Mouse (Mus musculus) hindbrain, postnatal 0 days (tissue): ENCODE data around the gene Gm12216. TPM values are rescaled to one million over a fixed set of nuclear protein-coding genes. Genes with fewer than 3 reads are reported as not detected.
A peak's percentile ranks its signal among the peaks of the same experiment; 100 is the strongest.

Experiments used
- ATAC-seq: fragments of 200-750 bp; cut with Nextera tagmentation; 2 replicates; pipeline ENCODE4 v1.8.0; 2017; ENCODE audit warnings: mild to moderate bottlenecking, moderate TSS enrichment, moderate library complexity
- DNase-seq: peaks from one replicate; pipeline ENCODE4 v3.0.0-alpha.2; 2015; ENCODE audit warnings: low spot score
- H3K27ac ChIP-seq: fragments of 300-500 bp; sonication (generic); 2 replicates; pipeline ENCODE4 v1.5.1; 2014; ENCODE audit warnings: mild to moderate bottlenecking
- H3K27me3 ChIP-seq: fragments of 300-500 bp; sonication (generic); 2 replicates; pipeline ENCODE4 v1.6.1; 2014; ENCODE audit warnings: low read length, mixed read lengths; ENCODE audit not compliant: insufficient read depth
- H3K36me3 ChIP-seq: fragments of 300-500 bp; sonication (generic); 2 replicates; pipeline ENCODE4 v1.6.1; 2014; ENCODE audit warnings: low read length, mixed read lengths; ENCODE audit not compliant: insufficient read depth
- H3K4me1 ChIP-seq: fragments of 300-500 bp; sonication (generic); 2 replicates; pipeline ENCODE4 v1.6.1; 2014; ENCODE audit warnings: antibody characterized with exemption, low read length, mixed read lengths; ENCODE audit not compliant: insufficient read depth
- H3K4me2 ChIP-seq: fragments of 300-500 bp; sonication (generic); 2 replicates; pipeline ENCODE4 v1.6.1; 2014; ENCODE audit warnings: low read depth, mild to moderate bottlenecking, low read length, moderate library complexity, mixed read lengths
- H3K4me3 ChIP-seq: fragments of 300-500 bp; sonication (generic); 2 replicates; pipeline ENCODE4 v1.5.1; 2014; ENCODE audit warnings: low read length
- H3K9ac ChIP-seq: fragments of 300-500 bp; sonication (generic); replicated peaks from 2 replicates; pipeline ENCODE4 v1.6.1; 2014; ENCODE audit warnings: mild to moderate bottlenecking, low read length, moderate library complexity, mixed read lengths
- H3K9me3 ChIP-seq: fragments of 300-500 bp; sonication (generic); 2 replicates; pipeline ENCODE4 v1.6.1; 2016; ENCODE audit warnings: low read length, mixed read lengths
- CTCF ChIP-seq: IDR thresholded peaks from 2 replicates; pipeline ENCODE4 v1.5.1; 2016; ENCODE audit warnings: antibody characterized with exemption, control low read depth, low read depth
- WGBS: fragments of 180-500 bp; shearing (Covaris S2); extraction: QIAGEN DNeasy Blood & Tissue Kit; methylation state at CpG from one replicate; pipeline ENCODE4 v1.1.7; 2014; 5-methylcytosine and 5-hydroxymethylcytosine counted together
- polyA plus RNA-seq: library from polyadenylated mRNA; unstranded; fragments of >200 nt; fragmentation: Nextera tagmentation; extraction: Ambion mirVana; gene quantifications from 2 replicates; pipeline ENCODE4 v1.2.1, GENCODE M21; 2015
- total RNA-seq: library from RNA; depleted of rRNA; stranded (reverse); fragments of >200 nt; gene quantifications from 2 replicates; pipeline ENCODE4 v1.2.3, GENCODE M21; 2014

Gene Gm12216
- total and polyA plus RNA-seq, 2 experiments from 2014 or later: 1.2 TPM; not detected in 1

DNA sequence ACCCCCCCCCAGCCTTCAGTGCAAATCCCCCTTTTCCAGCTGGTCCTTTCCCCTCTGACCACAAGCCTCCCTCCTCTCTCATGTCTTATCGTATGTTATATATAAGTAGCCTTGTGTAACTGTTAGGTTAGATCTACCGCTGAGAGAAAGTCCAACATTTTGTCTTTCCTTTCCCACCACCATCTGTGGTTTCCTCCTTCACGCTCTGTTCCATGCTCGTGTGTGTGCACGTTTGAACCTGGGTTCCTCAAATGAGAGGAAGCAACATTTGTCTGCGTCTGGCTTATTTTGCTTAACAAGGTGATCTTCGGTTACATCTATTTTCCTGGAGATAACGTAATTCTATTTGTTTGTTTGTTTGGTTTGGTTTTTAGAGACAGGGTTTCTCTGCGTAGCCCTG, 111.1 kb downstream of the Gm12216 start:
- 96% methylated on average over 9 of the region's 9 CpGs for WGBS
- TF ChIP-seq CTCF: no peak
- Histone ChIP-seq H3K9ac (no peak overlapping the region), H3K27ac (no peak overlapping the region), H3K9me3 (no peaks in the 10 kb centered on the region), H3K36me3 (no peaks in the 10 kb centered on the region), H3K4me3 (no peak overlapping the region), H3K4me1 (no peaks in the 10 kb centered on the region), H3K4me2 (no peak overlapping the region), H3K27me3 (no peaks in the 10 kb centered on the region)
- no peak for ATAC-seq
- no peak for DNase-seq

GRCm38 (mm10) chr11:53745260-53745659, 113.8 kb downstream of the Gm12216 start:
- DNase-seq (no peak), ATAC-seq (no peak)
- Histone ChIP-seq H3K4me1 (no peaks in the 10 kb centered on the region), H3K27me3 (no peaks in the 10 kb centered on the region), H3K9ac (no peak overlapping the region), H3K9me3 (no peaks in the 10 kb centered on the region), H3K4me3 (no peak overlapping the region), H3K4me2 (no peak overlapping the region), H3K36me3 (no peaks in the 10 kb centered on the region), H3K27ac (no peak overlapping the region)
- TF ChIP-seq CTCF: no peak
- 96% methylated on average over 2 of the region's 2 CpGs for WGBS

DNA sequence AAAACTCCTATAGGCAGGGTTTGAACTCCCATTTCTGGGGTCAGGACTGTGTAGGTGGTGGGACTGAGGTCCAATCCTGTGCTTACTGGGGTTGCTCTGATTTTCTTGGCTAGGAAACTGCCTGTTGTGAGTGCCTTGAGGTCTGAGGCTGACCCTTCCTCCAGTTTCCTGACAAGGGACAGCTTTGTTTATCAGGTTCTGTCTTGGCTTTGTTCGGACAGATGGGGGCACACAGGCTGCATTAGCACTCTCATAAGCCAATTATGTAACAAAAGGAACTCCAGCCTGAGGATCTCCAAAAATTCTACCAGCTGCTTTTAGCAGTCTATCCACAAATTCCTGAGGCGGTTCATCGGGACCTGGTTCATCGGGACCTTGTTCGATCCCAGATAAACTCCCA, 116.7 kb downstream of the Gm12216 start:
- peak; percentile 43 for TF ChIP-seq CTCF
- H3K36me3 ChIP-seq: no peaks in the 10 kb centered on the region
- no peak overlapping the region for H3K27ac ChIP-seq
- no peaks in the 10 kb centered on the region for H3K9me3 ChIP-seq
- no peaks in the 10 kb centered on the region for H3K27me3 ChIP-seq
- H3K4me3 ChIP-seq: no peak overlapping the region
- peak; percentile 40; the same call in 1 of the 2 replicates for ATAC-seq
- H3K4me2 ChIP-seq: no peak overlapping the region
- DNase-seq: peak; percentile 23
- H3K9ac ChIP-seq: no peak overlapping the region
- H3K4me1 ChIP-seq: no peaks in the 10 kb centered on the region
- 26% methylated on average over 5 of the region's 5 CpGs for WGBS

DNA sequence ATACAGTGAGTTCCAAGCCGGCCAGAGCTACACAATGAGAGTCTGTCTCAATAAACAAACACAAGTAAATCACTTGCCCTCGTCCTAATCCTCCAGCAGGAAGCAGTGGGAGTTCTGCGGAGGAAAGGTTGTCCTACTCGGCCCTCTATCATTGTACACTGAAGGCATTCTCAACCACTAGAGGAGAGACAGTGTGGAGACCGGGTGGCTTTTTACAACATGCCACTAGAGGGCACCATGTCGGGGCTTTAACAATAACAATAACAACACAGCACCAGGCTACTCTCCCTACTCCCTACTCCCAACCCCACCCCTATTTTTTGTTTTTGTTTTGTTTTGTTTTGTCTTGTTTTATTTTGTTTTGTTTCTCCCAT, 121.5 kb downstream of the Gm12216 start:
- H3K4me1 ChIP-seq: no peaks in the 10 kb centered on the region
- H3K9ac ChIP-seq: no peak overlapping the region
- H3K4me3 ChIP-seq: no peak overlapping the region
- H3K27me3 ChIP-seq: no peaks in the 10 kb centered on the region
- 36% methylated on average over 6 of the region's 6 CpGs for WGBS
- peak; percentile 41; the same call in 1 of the 2 replicates for ATAC-seq
- H3K4me2 ChIP-seq: no peak overlapping the region
- peak; percentile 61 for DNase-seq
- TF ChIP-seq CTCF: peak; percentile 59
- no peak overlapping the region for H3K27ac ChIP-seq
- no peaks in the 10 kb centered on the region for H3K9me3 ChIP-seq
- H3K36me3 ChIP-seq: no peaks in the 10 kb centered on the region

DNA sequence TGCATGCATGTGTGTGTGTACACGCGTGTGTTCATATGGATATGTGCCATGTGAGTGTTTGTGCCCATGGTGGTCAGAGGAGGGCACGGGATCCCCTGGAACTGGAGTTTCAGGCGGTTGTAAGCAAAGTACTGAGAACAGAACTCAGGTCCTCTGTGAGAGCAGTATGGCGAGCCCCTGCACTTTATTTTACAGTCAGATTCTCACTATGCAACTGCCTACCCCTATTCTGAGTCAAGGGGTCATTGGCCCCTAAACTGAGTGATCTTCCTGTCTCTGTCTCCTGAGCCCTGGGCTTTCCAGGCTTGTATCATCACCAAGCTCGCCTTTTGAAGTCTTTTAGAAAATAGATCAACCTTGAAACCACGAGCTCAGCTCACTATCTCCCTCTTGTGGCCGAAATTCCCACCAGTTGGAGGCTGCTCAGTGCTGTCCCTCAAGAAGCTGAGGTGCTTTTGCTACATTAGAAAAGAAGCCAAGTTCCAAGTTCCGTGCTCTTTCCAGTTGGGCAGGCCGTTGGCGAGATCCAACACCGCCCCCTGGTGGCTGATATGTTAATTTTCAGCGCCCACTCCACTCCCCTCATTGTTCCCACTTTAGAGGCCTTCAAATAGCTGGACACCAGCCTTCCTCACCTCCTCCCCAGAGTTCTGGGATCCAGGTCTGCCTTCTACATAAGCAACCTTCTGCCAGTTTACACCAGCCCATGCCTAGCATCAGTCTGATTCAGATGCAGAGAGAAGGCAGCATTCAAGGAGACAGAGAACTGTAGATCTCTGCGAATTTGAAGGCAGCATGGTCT, 122.1 kb downstream of the Gm12216 start:
- ATAC-seq: peak; percentile 78
- no peaks in the 10 kb centered on the region for H3K4me1 ChIP-seq
- 48% methylated on average over 14 of the region's 14 CpGs for WGBS

DNA sequence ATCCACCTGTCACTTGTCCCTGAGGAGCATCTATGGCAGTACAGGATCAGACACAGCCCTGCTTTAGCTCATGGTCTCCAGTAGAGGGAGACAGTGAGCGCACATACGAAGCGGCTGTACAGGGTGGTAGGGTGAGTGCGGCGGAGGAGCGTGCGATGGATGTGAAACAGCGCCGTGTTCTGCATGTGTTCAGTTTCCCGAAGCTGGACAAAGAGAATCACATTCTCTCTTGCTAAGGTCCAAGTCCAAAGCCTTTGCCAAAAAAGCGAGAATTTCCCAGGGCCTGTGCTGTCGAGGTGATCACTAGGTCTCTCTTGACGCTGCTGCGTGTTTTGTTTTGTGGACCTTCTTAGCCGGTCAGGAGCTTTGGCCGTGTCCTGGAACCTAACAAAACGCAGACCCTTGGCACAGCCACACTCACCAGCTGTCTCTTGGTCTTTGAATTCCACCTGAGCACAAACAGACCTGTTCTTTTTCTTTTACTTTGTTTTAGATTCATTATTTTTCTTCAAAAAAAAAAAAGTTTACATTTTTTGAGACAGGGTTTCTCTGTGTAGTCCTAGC, 123.3 kb downstream of the Gm12216 start:
- Histone ChIP-seq H3K27ac (no peak overlapping the region), H3K4me2 (peak overlapping the region; percentile 48), H3K9ac (0 out of 2 replicates have a peak overlapping the region, but pooled peaks have one; percentile 5), H3K9me3 (no peaks in the 10 kb centered on the region), H3K4me1 (no peaks in the 10 kb centered on the region), H3K4me3 (no peak overlapping the region), H3K36me3 (no peaks in the 10 kb centered on the region), H3K27me3 (no peaks in the 10 kb centered on the region)
- ATAC-seq: peak; percentile 90
- DNase-seq: peak; percentile 90
- 31% methylated on average over 17 of the region's 17 CpGs for WGBS
- TF ChIP-seq CTCF: peak; percentile 97

More for the DNA sequence above, 122.1 kb downstream of the Gm12216 start:
- peak; percentile 87 for DNase-seq
- H3K4me2 ChIP-seq: no peak overlapping the region
- H3K4me3 ChIP-seq: no peak overlapping the region
- no peak overlapping the region for H3K27ac ChIP-seq
- H3K36me3 ChIP-seq: no peaks in the 10 kb centered on the region
- H3K9me3 ChIP-seq: no peaks in the 10 kb centered on the region
- peak; percentile 88 for TF ChIP-seq CTCF
- no peaks in the 10 kb centered on the region for H3K27me3 ChIP-seq
- no peak overlapping the region for H3K9ac ChIP-seq
